Mouse (Mus musculus) C2C12 (cell line): ENCODE measurements around the gene Cmklr1.

Experiments
- CEBPB ChIP-seq: IDR thresholded peaks from one replicate; pipeline ENCODE4 v1.6.1; 2011; ENCODE audit warnings: low read depth, mild to moderate bottlenecking, control low read depth, moderate library complexity
- CTCF ChIP-seq: IDR thresholded peaks from one replicate; pipeline ENCODE4 v1.5.1; 2011; ENCODE audit not compliant: control insufficient read depth, insufficient read depth, insufficient read length
- MAX ChIP-seq: IDR thresholded peaks from one replicate; pipeline ENCODE4 v1.6.1; 2011; ENCODE audit warnings: mild to moderate bottlenecking, control low read depth
- MYOD1 ChIP-seq: IDR thresholded peaks from one replicate; pipeline ENCODE4 v1.6.1; 2011; ENCODE audit warnings: low read depth; ENCODE audit not compliant: control insufficient read depth, insufficient read length
- MYOG ChIP-seq: IDR thresholded peaks from one replicate; pipeline ENCODE4 v1.6.1; 2011; ENCODE audit not compliant: control insufficient read depth, insufficient read length; ENCODE audit errors: extremely low read depth
- USF1 ChIP-seq: IDR thresholded peaks from one replicate; pipeline ENCODE4 v1.6.1; 2011; ENCODE audit warnings: low read depth, mild to moderate bottlenecking, control low read depth, moderate library complexity

DNA sequence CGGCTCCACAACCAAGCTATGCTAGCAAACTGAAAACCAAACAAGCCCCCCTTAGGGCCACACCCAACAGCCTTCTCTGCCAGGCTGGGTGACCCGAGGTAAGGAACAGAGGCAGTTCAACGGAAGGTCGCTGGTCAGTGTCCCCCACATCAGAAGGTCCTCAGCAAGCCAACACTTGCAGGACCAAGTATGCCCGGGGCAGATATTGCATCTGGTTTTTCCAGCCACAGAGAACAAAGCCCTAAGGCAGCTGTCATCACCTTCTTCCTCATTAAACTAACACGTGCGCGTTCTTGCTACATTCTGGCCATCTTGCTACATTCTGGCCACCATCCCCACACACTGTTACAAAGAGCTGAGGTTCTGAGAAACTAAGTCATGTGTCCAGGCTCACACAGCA, 23.9 kb downstream of the Cmklr1 start:
- no peak for TF ChIP-seq CEBPB
- TF ChIP-seq CTCF: no peak
- no peak for TF ChIP-seq USF1
- TF ChIP-seq MYOD1: no peak
- TF ChIP-seq MAX: no peak
- no peak for TF ChIP-seq MYOG
